Mouse (Mus musculus) E14TG2a.4 (cell line): ENCODE measurements at regions not wholly inside any gene's neighbourhood (a gene's known extent, or its start where the extent isn't known, plus 50 kb on each side); places are given as distances from the start of the nearest gene placed in this dataset.

ENCODE experiments used
- CTCF ChIP-seq: conservative IDR thresholded peaks from 2 replicates; pipeline ENCODE4 v1.5.1; 2014; ENCODE audit warnings: low read length
- NANOG ChIP-seq: IDR thresholded peaks from 2 replicates; pipeline ENCODE4 v1.6.1; 2014; ENCODE audit warnings: borderline replicate concordance, low read length, mixed read lengths

- TF ChIP-seq CTCF (no peak), NANOG (no peak)
Measured at GRCm38 (mm10) chr10:53429539-53430344, 50.0 kb upstream of the Cep85l start.
